Mouse (Mus musculus): ENCODE measurements around the gene Acaca. TPM values are rescaled to one million over a fixed set of nuclear protein-coding genes. Genes with fewer than 3 reads are reported as not detected.

Gene Acaca
- polyA plus RNA-seq, 1 experiment from 2014 or later: 25.5 TPM

DNA sequence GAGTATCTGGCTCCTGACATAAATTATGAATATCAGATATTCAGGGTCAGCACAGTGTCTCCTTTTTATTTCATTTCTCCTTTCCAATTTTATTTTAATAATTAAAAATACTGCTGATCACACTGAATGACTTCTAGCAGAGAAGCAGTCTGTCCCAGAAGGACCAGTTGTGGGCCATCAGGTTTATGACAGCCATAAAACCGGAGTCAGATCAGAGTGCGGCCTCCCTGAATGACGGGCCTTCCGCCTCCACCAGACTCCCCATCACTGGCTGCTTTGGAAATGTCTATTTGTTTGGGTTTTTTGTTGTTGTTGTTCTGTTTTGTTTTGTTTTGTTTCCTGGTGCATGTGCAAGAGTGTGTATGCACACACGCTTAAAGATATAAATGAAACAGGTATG, 232.1 kb downstream of the Acaca start:
- H3K9ac ChIP-seq (replicated peaks; ENCODE audit: low read depth, low read length): no peak overlapping the region
- H3K27ac ChIP-seq (ENCODE audit: low read length): no peak overlapping the region
- H3K36me3 ChIP-seq (ENCODE audit: control insufficient read depth, insufficient read depth, low read length): no peaks in the 10 kb centered on the region
- H3K9me3 ChIP-seq (ENCODE audit: control insufficient read depth, low read depth, low read length): no peaks in the 10 kb centered on the region
- 87% methylated on average over 5 of the region's 5 CpGs for WGBS
- no peaks in the 10 kb centered on the region for H3K4me1 ChIP-seq (ENCODE audit: control insufficient read depth, insufficient read depth, low read length)
- H3K4me3 ChIP-seq (ENCODE audit: low read depth, low read length): no peak overlapping the region
- ATAC-seq (ENCODE audit: insufficient number of reproducible peaks, insufficient read depth, low FRiP score, low read depth): no peak
- no peaks in the 10 kb centered on the region for H3K27me3 ChIP-seq (ENCODE audit: control insufficient read depth, insufficient read depth, low read length)
- H3K4me2 ChIP-seq (replicated peaks; ENCODE audit: low read depth, low read length): no peak overlapping the region

DNA sequence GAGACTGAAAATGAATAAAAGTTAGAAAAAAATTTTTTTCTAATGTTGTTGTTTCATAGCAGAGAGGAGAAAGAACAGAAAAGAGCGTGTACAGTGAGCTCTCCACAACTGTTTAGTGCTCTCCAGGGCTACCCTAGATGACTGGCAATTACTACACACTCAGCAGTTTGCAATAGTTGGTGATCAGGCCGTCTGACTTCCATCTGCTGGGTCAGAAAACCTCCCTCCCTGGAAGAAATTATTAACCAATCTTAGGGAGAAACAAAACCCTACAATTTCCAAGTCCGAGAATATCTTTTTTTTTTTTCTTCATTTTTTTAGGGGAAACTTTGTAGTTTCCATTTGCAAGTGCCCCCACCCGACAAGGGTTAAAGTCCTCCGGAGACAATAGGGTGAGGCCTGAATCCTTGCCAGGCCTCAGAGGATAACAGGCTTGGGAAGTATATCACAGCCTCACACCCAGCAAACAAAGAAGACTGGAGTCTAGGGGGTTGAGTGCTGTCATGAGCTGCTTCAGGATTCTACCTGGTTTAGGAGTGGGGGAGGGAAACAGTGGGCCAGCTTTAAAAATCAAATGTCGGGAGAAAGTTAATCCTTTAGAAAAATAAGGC, 233.3 kb downstream of the Acaca start:
- H3K9ac ChIP-seq (replicated peaks; ENCODE audit: low read depth, low read length): no peak overlapping the region
- 55% methylated on average over 6 of the region's 6 CpGs for WGBS
- no peaks in the 10 kb centered on the region for H3K9me3 ChIP-seq (ENCODE audit: control insufficient read depth, low read depth, low read length)
- no peak overlapping the region for H3K27ac ChIP-seq (ENCODE audit: low read length)
- no peaks in the 10 kb centered on the region for H3K27me3 ChIP-seq (ENCODE audit: control insufficient read depth, insufficient read depth, low read length)
- H3K4me1 ChIP-seq (ENCODE audit: control insufficient read depth, insufficient read depth, low read length): no peaks in the 10 kb centered on the region
- H3K4me3 ChIP-seq (ENCODE audit: low read depth, low read length): no peak overlapping the region
- no peaks in the 10 kb centered on the region for H3K36me3 ChIP-seq (ENCODE audit: control insufficient read depth, insufficient read depth, low read length)
- ATAC-seq (ENCODE audit: insufficient number of reproducible peaks, insufficient read depth, low FRiP score, low read depth): no peak
- no peak overlapping the region for H3K4me2 ChIP-seq (replicated peaks; ENCODE audit: low read depth, low read length)

DNA sequence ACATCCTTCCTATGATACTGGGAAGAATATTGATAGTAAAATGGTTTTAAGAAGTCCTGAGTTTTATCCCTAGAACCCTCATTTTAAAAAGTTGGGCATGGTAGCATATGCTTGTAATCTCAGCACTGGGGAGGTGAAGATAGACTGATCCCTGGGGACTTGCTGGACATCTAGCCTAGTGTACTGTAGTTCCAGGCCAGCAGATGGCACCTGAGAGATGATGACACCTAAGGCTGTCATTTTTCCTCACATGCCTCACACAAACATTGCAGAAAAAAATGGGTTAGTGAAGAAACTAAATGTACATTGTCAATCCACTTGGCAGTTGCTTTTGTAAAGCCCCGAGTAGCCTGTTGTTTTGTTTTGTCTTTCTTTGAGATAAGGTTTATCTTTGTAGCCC, 235.8 kb downstream of the Acaca start:
- Histone ChIP-seq H3K27ac (ENCODE audit: low read length) (no peak overlapping the region), H3K4me2 (replicated peaks; ENCODE audit: low read depth, low read length) (no peak overlapping the region), H3K27me3 (ENCODE audit: control insufficient read depth, insufficient read depth, low read length) (no peaks in the 10 kb centered on the region), H3K9me3 (ENCODE audit: control insufficient read depth, low read depth, low read length) (no peaks in the 10 kb centered on the region), H3K4me1 (ENCODE audit: control insufficient read depth, insufficient read depth, low read length) (no peaks in the 10 kb centered on the region), H3K4me3 (ENCODE audit: low read depth, low read length) (no peak overlapping the region), H3K36me3 (ENCODE audit: control insufficient read depth, insufficient read depth, low read length) (no peaks in the 10 kb centered on the region), H3K9ac (replicated peaks; ENCODE audit: low read depth, low read length) (no peak overlapping the region)
- WGBS: 57% methylated on average over 1 of the region's 1 CpGs
- no peak for ATAC-seq (ENCODE audit: insufficient number of reproducible peaks, insufficient read depth, low FRiP score, low read depth)

DNA sequence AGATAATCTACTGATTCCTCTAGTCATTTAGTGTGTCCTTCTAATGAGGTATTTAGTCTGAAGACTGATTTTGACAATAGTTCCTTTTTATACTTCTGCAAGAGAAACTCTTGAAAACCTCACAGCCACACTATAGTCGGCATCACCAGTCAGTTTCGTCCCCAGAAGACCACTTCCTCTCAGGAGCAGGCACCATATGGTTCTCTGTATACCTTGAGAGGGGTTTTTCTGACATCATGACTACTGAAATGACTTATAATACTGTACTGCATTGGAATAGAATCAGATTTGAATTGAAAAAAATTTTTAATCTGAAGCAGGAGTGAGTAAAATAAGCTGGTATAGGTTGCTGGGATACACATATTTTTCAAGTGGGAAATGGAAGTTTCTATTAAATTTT, 239.4 kb downstream of the Acaca start:
- ATAC-seq (ENCODE audit: insufficient number of reproducible peaks, insufficient read depth, low FRiP score, low read depth): no peak
- no peak overlapping the region for H3K9ac ChIP-seq (replicated peaks; ENCODE audit: low read depth, low read length)
- H3K36me3 ChIP-seq (ENCODE audit: control insufficient read depth, insufficient read depth, low read length): 0 out of 2 replicates have a peak, but pooled peaks cover 3% of the 10 kb centered on the region
- no peak overlapping the region for H3K4me2 ChIP-seq (replicated peaks; ENCODE audit: low read depth, low read length)
- H3K4me1 ChIP-seq (ENCODE audit: control insufficient read depth, insufficient read depth, low read length): no peaks in the 10 kb centered on the region
- WGBS: 65% methylated on average over 2 of the region's 2 CpGs
- H3K9me3 ChIP-seq (ENCODE audit: control insufficient read depth, low read depth, low read length): no peaks in the 10 kb centered on the region
- no peak overlapping the region for H3K27ac ChIP-seq (ENCODE audit: low read length)
- H3K4me3 ChIP-seq (ENCODE audit: low read depth, low read length): no peak overlapping the region
- no peaks in the 10 kb centered on the region for H3K27me3 ChIP-seq (ENCODE audit: control insufficient read depth, insufficient read depth, low read length)

DNA sequence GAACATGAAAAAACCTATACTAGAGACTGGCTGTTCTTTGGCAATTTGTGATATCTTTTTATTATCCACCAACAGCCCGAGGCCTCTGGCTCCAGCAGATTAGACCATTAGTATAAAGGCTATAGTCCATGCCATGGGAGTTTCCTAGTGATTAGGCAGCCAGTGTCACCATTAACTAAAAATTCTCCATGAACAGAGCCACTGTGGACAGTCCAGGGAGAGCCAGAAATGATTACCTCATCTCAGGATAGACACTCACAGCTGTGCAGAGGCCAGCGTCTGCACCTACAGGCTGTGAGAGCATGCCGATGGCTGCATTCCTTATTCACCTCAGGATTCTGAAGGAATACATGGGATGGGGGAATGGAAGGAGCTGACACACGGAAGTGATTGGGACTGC, 243.7 kb downstream of the Acaca start:
- ATAC-seq (ENCODE audit: insufficient number of reproducible peaks, insufficient read depth, low FRiP score, low read depth): no peak
- no peak overlapping the region for H3K4me3 ChIP-seq (ENCODE audit: low read depth, low read length)
- WGBS: 91% methylated on average over 4 of the region's 4 CpGs
- H3K4me2 ChIP-seq (replicated peaks; ENCODE audit: low read depth, low read length): no peak overlapping the region
- no peaks in the 10 kb centered on the region for H3K4me1 ChIP-seq (ENCODE audit: control insufficient read depth, insufficient read depth, low read length)
- H3K9me3 ChIP-seq (ENCODE audit: control insufficient read depth, low read depth, low read length): no peaks in the 10 kb centered on the region
- H3K27me3 ChIP-seq (ENCODE audit: control insufficient read depth, insufficient read depth, low read length): no peaks in the 10 kb centered on the region
- no peak overlapping the region for H3K9ac ChIP-seq (replicated peaks; ENCODE audit: low read depth, low read length)
- 0 out of 2 replicates have a peak, but pooled peaks cover 3% of the 10 kb centered on the region for H3K36me3 ChIP-seq (ENCODE audit: control insufficient read depth, insufficient read depth, low read length)
- no peak overlapping the region for H3K27ac ChIP-seq (ENCODE audit: low read length)

DNA sequence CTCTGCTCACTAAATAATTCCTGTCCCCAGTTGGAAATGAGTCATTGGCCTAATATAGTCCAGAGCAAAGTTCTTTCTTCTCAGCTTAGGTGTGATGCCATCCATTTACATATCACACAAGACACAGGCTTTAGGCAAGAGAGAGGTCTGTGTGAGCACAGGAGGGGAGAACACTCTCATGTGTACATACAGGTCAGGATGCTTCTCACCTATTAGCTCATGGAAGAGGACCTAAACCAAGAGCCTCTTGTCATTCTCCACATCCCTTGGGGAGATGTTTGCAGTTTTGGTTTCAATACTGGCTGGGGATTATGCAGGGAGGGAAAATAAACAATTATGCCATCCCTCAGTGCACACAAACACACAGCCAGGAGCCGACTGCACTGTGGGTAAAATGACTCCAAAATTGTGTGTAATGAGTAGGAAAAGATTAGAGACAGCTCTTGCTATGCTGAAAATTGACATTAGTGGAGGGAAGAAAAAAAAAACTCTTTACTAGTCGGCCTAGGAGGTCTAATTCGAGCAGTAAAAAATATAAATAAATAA, 246.6 kb downstream of the Acaca start:
- Histone ChIP-seq H3K36me3 (ENCODE audit: control insufficient read depth, insufficient read depth, low read length) (0 out of 2 replicates have a peak, but pooled peaks cover under 1% of the 10 kb centered on the region), H3K4me3 (ENCODE audit: low read depth, low read length) (no peak overlapping the region), H3K4me2 (replicated peaks; ENCODE audit: low read depth, low read length) (no peak overlapping the region), H3K27ac (ENCODE audit: low read length) (no peak overlapping the region), H3K4me1 (ENCODE audit: control insufficient read depth, insufficient read depth, low read length) (no peaks in the 10 kb centered on the region), H3K9ac (replicated peaks; ENCODE audit: low read depth, low read length) (no peak overlapping the region), H3K27me3 (ENCODE audit: control insufficient read depth, insufficient read depth, low read length) (no peaks in the 10 kb centered on the region), H3K9me3 (ENCODE audit: control insufficient read depth, low read depth, low read length) (no peaks in the 10 kb centered on the region)
- ATAC-seq (ENCODE audit: insufficient number of reproducible peaks, insufficient read depth, low FRiP score, low read depth): no peak
- WGBS: 75% methylated on average over 3 of the region's 3 CpGs

DNA sequence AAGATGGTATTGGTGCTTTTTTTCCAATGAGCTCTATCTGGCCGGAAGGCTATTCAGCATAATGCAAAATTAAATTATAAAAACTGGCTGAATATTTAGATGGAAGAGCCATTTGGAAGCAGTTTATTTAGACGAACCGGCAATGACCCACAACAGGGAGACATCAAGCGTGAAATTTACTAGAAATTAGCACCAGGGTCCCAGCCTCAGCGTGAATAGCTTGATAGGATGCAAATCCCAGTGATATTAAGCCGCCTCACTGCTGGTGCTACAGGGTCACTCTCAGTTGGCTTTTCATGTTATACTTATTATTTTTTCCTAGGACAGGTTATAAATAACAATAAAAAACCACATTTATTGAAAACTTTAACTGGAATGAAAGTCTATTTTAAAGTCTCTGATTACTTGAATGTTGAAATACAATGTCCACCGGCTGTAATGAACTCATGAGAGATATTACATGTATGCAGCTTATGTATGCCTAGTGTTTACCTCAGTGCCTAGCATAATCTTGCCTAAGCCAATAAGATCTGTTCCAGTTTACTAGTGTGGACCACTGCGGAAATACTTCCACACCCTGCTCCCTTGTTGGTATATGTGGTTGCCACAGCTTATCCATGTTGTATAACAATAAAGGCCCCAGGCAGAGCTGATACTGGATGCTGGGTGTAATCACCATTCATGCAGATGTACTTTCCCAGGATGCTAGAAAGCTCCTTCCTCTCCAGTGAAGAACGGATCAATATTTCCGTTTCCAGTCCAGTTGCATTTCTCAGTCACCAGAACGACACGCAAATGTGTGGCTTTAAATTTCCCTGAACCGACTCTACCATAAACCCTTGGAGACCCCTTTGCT, 247.3 kb downstream of the Acaca start:
- Histone ChIP-seq H3K36me3 (ENCODE audit: control insufficient read depth, insufficient read depth, low read length) (no peaks in the 10 kb centered on the region), H3K4me2 (replicated peaks; ENCODE audit: low read depth, low read length) (no peak overlapping the region), H3K27me3 (ENCODE audit: control insufficient read depth, insufficient read depth, low read length) (no peaks in the 10 kb centered on the region), H3K9ac (replicated peaks; ENCODE audit: low read depth, low read length) (no peak overlapping the region), H3K27ac (ENCODE audit: low read length) (no peak overlapping the region), H3K4me3 (ENCODE audit: low read depth, low read length) (no peak overlapping the region), H3K4me1 (ENCODE audit: control insufficient read depth, insufficient read depth, low read length) (no peaks in the 10 kb centered on the region), H3K9me3 (ENCODE audit: control insufficient read depth, low read depth, low read length) (no peaks in the 10 kb centered on the region)
- no peak for ATAC-seq (ENCODE audit: insufficient number of reproducible peaks, insufficient read depth, low FRiP score, low read depth)
- WGBS: 83% methylated on average over 13 of the region's 13 CpGs

DNA sequence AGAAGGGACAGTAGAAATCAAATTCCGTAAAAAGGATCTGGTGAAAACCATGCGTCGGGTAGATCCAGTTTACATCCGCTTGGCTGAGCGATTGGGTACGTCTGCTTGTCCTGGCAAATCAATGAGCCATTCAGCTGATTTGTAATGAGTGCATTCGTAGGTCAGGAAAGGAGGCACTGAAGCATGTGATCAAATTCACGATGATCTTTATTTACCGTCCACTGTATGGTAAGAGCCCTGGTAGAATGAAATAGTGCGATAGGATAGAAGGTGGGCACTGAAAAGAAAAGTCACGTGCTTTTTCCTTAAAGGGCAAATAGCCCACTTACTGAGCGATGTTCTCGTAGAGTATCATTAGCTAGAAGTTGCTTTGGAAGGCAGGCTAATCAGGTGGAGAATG, 253.0 kb downstream of the Acaca start:
- Histone ChIP-seq H3K27me3 (ENCODE audit: control insufficient read depth, insufficient read depth, low read length) (no peaks in the 10 kb centered on the region), H3K9me3 (ENCODE audit: control insufficient read depth, low read depth, low read length) (no peaks in the 10 kb centered on the region), H3K4me1 (ENCODE audit: control insufficient read depth, insufficient read depth, low read length) (no peaks in the 10 kb centered on the region), H3K36me3 (ENCODE audit: control insufficient read depth, insufficient read depth, low read length) (peaks cover 5% of the 10 kb centered on the region), H3K4me3 (ENCODE audit: low read depth, low read length) (no peak overlapping the region), H3K27ac (ENCODE audit: low read length) (no peak overlapping the region), H3K4me2 (replicated peaks; ENCODE audit: low read depth, low read length) (no peak overlapping the region), H3K9ac (replicated peaks; ENCODE audit: low read depth, low read length) (no peak overlapping the region)
- WGBS: 84% methylated on average over 13 of the region's 13 CpGs
- no peak for ATAC-seq (ENCODE audit: insufficient number of reproducible peaks, insufficient read depth, low FRiP score, low read depth)
